Mouse (Mus musculus) thymus, postnatal 0 days (tissue): ENCODE data around the gene Coch. TPM values are rescaled to one million over a fixed set of nuclear protein-coding genes. Genes with fewer than 3 reads are reported as not detected.
"Not testable (repeated sequence)": the region's sequence is repeated elsewhere in the genome, so short reads cannot be mapped to it uniquely, and the experiment has no call there.

Experiments used
- DNase-seq: peaks from one replicate; pipeline ENCODE4 v3.0.0-alpha.2; 2015; ENCODE audit warnings: low spot score
- polyA plus RNA-seq: library from polyadenylated mRNA; unstranded; fragments of >200 nt; fragmentation: Nextera tagmentation; extraction: Ambion mirVana; gene quantifications from 2 replicates; pipeline ENCODE4 v1.2.1, GENCODE M21; 2015

Gene Coch
- polyA plus RNA-seq = 1.3 and 1.6 TPM in 2 replicates

GRCm38 (mm10) chr12:51593229-51594029, at the start of gene Coch:
Gene Coch, plus strand, starts transcription at chr12:51593341.
- no peak for DNase-seq

DNA sequence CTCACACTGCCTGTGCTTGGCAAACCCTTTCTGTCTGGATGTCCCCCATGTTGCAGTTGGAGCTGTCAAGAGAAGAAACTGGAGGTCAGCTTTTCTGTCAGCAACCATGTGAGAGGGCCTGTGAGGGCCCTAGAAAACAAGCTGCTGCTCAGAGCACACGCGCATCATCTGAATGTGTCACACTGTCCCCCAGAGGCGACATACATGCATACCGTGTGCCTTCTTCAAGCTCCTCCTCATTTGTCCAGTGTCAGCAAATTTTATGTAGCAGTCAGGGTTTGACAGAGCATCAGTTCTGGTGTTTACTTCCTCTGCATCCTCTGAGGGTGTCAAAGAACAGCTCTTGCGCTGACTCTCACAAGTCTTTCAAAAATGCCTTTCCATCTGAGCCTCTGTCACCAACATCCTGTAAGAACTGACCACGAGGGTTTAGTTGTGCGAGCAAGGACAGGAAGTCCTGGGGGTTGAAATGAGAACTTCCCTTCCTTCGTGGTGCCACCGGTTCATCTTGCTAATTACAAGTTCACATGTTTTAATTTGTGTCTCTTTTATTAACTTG, 49.7 kb upstream of the Coch start:
- DNase-seq = no peak

DNA sequence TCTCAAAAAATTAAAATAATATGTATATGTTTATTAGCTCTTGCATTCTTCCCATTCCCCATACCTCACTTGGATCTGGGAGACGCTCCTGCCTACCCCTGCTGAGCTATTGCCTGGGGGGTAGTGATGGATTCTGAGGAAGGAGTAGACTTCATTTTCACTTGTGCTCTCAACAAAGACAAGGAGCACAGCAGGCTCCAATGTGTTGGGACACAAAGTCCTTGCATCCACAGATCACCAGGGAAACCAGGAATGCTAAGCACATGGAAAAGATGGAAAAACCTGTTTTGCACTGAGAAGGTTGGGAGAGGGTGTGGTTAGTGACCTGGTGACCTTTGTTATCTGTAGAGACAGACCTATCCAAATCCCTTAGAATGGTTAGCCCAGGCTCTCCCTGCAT, 38.1 kb upstream of the Coch start:
- DNase-seq = no peak

- no peak for DNase-seq
Measured at GRCm38 (mm10) chr12:51561416-51561815, 31.7 kb upstream of the Coch start.

GRCm38 (mm10) chr12:51567225-51567624, 25.9 kb upstream of the Coch start:
- DNase-seq = no peak

GRCm38 (mm10) chr12:51569472-51569871, 23.7 kb upstream of the Coch start:
- no peak for DNase-seq

DNA sequence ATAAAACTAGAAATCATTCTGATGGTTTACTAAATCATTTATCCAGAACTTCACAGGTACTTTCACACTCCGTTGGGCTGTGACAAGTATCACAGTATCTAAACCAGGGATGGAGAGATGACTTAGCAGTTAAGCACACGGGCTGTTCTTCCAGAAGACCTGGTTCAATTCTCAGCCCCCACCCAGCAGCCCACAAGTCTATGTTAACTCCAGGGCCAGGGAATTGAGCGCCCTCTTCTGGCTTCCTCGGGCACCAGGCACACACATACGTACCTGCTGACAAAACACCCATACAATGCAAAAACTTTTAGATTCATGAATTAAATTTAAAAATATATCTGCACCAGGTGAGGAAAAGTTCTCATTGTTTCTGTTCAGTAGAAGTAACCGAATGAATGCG, 23.2 kb upstream of the Coch start:
- no peak for DNase-seq

DNA sequence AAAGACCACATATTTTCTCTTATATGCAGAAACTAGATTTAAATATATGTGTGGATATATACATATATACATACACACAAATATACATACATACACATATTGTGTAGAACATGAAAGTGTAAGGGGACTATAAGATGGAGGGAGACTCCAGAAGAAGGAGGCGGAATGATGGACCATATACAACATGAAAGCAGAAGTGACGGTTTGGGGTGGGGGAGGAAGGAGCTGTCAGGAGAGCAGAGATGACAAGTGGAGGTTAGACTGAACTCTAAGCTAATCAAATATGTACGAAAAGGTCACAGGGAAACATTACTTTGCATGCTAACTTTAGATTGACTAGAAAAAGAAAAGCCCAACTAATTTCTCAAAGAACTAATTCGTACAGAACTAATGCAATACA, 20.5 kb upstream of the Coch start:
- no peak for DNase-seq

DNA sequence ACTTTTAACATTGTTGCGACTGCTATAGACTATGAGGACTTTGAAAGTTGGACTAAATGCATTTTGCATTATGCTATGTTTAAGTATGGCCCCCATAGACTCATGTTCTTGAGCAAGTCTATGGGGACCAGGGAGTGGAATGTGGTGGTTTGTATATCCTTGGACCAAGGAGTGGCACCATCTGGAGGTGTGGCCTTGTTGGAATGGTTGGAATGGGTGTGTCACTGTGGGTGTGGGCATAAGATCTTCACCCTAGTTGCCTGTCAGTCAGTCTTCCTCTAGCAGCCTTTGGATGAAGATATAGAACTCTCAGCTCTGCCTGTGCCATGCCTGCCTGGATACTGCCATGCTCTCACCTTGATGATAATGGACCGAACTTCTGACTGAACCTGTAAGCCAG, 15.3 kb upstream of the Coch start:
- not testable (repeated sequence) for DNase-seq

DNA sequence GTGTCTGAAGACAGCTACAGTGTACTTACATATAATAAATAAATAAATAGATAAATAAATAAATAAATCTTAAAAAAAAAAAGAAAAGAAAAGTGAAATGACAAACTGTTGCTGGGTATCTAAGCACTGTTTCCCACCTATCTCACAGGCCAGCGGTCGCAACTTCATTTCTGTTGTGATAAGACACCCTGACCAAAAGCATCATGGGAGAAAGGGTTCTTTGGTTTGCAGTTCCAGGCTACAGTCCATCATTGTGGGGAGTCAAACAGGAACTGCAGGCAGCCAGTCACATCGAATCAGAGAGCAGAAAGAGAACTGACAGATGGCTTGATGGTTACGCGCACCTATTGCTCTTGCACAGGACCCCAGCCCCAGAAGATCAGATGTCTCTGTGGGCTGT, 3.9 kb upstream of the Coch start:
- no peak for DNase-seq

DNA sequence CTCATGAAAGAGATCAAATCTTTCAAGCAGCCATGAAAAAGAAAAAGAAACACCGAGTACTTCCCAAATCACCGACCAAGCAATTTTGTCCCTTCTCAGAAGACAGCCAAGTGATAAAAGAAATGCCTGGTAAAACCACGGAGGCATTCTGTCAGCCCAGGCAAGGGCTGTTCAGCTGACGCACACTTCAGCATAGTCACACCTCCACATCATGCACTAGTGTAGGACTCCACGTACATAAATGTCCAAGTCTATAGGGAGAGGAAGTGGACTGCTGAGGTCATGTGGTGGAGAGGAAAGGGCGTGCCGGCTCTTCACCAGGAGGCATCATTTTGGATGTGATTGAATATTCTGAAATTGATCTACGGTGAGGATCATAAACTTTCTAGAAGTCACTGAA, 1.2 kb upstream of the Coch start:
- no peak for DNase-seq

DNA sequence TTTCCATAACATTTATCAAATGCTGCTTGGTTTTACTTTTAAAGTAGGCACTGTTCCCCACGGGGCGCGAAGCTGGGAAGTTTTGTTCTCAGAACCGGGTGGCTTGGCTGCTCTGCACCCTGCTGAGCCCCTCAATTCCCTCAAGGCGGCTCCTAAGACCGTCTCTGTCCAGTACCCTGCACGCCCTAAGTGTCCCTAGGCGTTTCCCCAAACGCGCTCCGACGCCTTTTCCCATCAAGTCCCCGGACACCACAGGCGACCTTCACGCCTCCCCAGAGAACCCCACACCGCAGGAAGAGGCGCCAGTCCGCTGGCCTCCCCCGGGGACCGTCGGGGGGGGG, 283 bp upstream of the Coch start:
- DNase-seq = no peak

DNA sequence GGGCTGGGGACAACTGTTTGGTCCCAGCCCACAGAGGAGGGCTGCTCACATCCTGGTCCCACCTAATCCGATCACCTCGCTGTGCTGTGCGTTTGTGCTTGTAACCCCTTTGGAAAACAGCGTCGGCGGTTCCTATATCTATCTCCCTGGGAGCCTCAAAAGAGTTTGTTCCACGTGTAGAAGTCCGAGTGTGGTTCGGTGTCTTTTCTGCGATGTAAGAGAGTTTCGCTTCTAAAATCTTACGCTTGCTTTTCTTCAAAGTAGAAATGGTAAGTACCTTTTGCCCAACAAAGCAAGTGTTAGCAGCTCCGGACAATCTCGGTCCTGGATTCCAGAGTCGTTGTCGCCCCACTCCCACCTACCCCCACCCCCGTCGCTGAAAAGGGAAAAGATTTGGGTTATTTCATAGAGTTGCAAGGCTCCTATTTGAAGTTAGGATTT, 909 bp downstream of the Coch start:
- DNase-seq = no peak

DNA sequence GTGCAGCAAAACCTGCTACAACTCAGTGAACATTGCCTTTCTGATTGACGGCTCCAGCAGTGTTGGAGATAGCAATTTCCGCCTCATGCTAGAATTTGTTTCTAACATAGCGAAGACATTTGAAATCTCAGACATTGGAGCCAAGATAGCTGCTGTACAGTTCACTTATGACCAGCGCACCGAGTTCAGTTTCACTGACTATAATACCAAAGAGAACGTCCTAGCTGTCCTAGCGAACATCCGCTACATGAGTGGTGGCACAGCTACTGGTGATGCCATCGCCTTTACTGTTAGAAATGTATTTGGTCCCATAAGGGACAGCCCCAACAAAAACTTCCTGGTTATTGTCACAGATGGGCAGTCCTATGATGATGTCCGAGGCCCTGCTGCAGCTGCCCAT, 10.2 kb downstream of the Coch start:
- no peak for DNase-seq

DNA sequence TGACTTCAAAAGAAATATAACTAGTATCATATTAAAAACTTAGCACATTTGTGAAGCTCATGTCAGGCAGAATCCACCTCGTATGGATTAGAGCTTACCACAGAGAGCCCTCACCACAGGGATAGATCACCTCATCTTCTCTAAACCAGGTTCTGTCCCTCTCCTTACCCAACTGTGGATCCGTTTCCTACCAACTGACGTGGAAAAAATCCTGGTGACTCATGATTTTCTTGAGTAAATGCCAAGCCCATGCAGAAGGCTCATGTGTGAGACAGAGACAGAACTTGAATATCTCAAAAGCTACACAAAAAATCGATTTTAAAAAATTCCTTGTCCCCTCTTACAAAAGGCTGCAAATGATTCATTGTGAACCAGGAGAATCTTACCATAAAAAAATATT, 13.0 kb downstream of the Coch start:
- no peak for DNase-seq

GRCm38 (mm10) chr12:51612361-51612760, 19.2 kb downstream of the Coch start:
- DNase-seq = no peak

GRCm38 (mm10) chr12:51620572-51620971, 27.4 kb downstream of the Coch start:
- DNase-seq = no peak

DNA sequence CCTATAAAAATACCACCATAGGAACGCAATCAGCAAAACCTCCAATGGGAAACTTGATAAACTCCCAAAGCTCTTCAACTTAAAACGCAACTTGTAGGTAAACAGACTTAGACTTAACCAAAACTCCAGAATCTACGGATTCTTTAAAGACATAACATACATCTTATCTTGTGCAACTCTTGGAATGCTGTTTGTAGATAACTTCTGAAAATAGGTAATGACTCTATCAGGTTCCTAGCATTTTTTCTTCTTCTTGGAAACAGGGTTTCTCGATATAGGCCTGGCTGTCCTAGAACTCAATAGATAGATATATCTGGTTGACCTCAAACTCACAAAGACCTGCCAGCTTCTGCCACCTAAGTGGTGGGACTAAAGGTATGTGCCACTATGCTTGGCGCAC, 28.0 kb downstream of the Coch start:
- no peak for DNase-seq

DNA sequence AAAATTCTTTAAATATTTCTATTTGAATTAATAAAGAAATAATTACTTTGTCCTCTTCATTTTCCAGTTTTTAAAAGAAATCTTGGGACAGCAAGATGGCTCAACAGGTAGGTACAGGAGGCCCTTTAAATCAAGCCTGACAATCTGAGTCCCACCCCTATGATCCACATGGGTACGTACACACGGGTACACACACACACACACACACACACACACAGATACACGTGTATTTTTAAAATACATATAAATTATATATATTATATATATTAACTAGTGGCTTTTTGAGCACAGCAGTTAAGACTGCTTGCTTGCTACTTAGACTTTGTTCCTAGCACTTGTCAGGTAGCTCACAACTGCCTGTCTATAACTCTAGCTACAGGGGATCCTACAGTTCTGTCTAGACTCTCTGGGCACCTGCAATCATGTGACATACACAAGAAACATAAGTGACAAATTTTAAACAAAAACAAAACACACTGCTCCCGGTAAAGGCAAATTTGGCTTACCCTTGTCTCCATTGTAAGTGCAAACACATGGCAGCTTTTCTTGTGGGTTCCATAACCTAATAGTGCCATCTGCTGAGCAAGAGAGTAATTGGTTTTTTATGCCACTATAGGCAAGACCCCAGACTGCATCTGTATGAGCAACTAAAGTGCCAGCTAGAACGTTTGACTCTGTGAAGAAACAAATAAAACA, 29.7 kb downstream of the Coch start:
- no peak for DNase-seq

- DNase-seq = no peak
Measured at GRCm38 (mm10) chr12:51623366-51623694, 30.2 kb downstream of the Coch start.

GRCm38 (mm10) chr12:51633481-51633880, 40.3 kb downstream of the Coch start:
- no peak for DNase-seq

DNA sequence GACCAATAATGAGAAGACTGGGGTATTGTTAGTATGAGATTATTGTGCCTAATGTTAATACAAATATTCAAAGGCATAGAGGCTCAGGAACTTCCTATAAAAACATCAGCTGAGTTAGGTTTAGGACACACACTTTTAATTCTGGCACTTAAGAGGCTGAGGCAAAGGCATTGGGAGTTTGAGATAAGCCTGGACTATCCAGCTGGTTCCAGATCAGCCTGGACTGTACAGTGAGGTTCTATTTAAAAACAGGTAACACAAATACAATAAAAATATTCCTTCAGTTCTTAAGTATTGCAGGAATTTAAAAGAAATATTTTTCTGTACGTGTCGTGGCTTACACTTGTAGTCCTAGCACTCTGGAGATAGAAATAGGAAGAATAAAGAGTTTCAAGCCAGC, 43.1 kb downstream of the Coch start:
- DNase-seq = no peak
